13 mouse cellular contexts compared by ENCODE assay signal in the genomic region with DNA sequence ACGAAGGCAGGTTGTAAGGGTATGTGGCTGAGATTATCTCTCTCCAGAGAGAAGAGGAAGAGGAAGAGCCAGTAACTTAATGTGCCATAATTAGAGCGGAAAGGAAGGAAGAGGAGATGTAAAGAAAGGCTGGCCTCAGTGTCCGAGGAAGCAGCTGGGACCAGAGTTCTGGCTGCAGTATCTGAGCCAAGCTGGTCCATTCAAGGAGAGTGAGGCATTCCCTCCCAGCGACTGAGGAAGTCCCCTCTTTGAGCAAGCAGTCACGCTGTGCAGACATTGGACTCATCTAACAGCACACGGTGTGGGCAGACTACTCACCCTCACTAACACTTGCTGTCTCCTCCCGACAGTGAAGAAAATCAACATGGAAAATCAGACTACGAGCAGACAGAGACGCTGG. TPM values are rescaled to one million over a fixed set of nuclear protein-coding genes. Genes with fewer than 3 reads are reported as not detected.
A peak's percentile ranks its signal among the peaks of the same experiment; 100 is the strongest.
DNase-seq lines count a peak whose midpoint lies in the region; ATAC-seq and TF ChIP-seq lines count a peak whose summit lies in the region.
"Had no signal": no experiment of that assay in that cellular context is flagged by ENCODE, and none has a peak within 500 bp of the region (broad histone marks: within the 10 kb centered on the region; RNA-seq: fewer than 3 reads in every experiment).

No protein-coding gene starts in this region.

- WGBS in bone marrow, adult 2 months: 13% methylated on average over 9 of the region's 9 CpGs
- WGBS in embryonic facial prominence, embryonic 12.5 days: 44% methylated on average over 9 of the region's 9 CpGs
- 38% methylated on average over 9 of the region's 9 CpGs for WGBS in limb, embryonic 13.5 days

- H3K27me3 ChIP-seq in embryonic facial prominence, embryonic 12.5 days: no peaks in the 10 kb centered on the region
- H3K27me3 ChIP-seq in limb, embryonic 13.5 days: no peaks in the 10 kb centered on the region
- H3K27me3 ChIP-seq: Patski had no signal

- no peak for ATAC-seq in embryonic facial prominence, embryonic 12.5 days (ENCODE audit: insufficient number of reproducible peaks, insufficient read depth, low FRiP score, low TSS enrichment)
- no peak for ATAC-seq in limb, embryonic 13.5 days (ENCODE audit: low FRiP score, low read depth)
- ATAC-seq in activated CD4-positive, CD25-positive, alpha-beta regulatory T cell, adult 4 months: no peak
- ATAC-seq: Patski had no signal

- 0 out of 2 replicates have a peak overlapping the region, but pooled peaks have one; percentile 48 for H3K27ac ChIP-seq in layer of hippocampus, adult 2 months
- H3K27ac ChIP-seq in bone marrow, adult 2 months (ENCODE audit: control insufficient read depth, insufficient read depth, low read depth, low read length, poor library complexity): peak overlapping the region; percentile 34; the same call in 1 of the 2 replicates
- H3K27ac ChIP-seq in embryonic facial prominence, embryonic 12.5 days: peak overlapping the region; percentile 90
- peak overlapping the region; percentile 98 for H3K27ac ChIP-seq in limb, embryonic 13.5 days
- H3K27ac ChIP-seq: hindbrain, embryonic 13.5 days had no signal

- H3K4me2 ChIP-seq in embryonic facial prominence, embryonic 12.5 days (replicated peaks): peak overlapping the region; percentile 3; the same call in 1 of the 2 replicates
- peak overlapping the region; percentile 88 for H3K4me2 ChIP-seq in limb, embryonic 13.5 days (replicated peaks)
- H3K4me2 ChIP-seq: hindbrain, embryonic 13.5 days had no signal

- H3K4me3 ChIP-seq in layer of hippocampus, adult 2 months: no peak overlapping the region
- H3K4me3 ChIP-seq in bone marrow, adult 2 months (replicated peaks; ENCODE audit: control insufficient read depth, low read depth, low read length): no peak overlapping the region
- no peak overlapping the region for H3K4me3 ChIP-seq in embryonic facial prominence, embryonic 12.5 days
- H3K4me3 ChIP-seq in limb, embryonic 13.5 days: 0 out of 2 replicates have a peak overlapping the region, but pooled peaks have one; percentile 4
- H3K4me3 ChIP-seq: erythroblast, embryonic 14.5 days; hindbrain, embryonic 13.5 days had no signal

- no peaks in the 10 kb centered on the region; the same call in 1 of the 2 replicates for H3K9me3 ChIP-seq in embryonic facial prominence, embryonic 12.5 days
- H3K9me3 ChIP-seq in limb, embryonic 13.5 days: peaks cover 9% of the 10 kb centered on the region
- H3K9me3 ChIP-seq: hindbrain, embryonic 13.5 days had no signal

- 0 out of 2 replicates have a peak, but pooled peaks cover 5% of the 10 kb centered on the region for H3K36me3 ChIP-seq in embryonic facial prominence, embryonic 12.5 days
- 0 out of 2 replicates have a peak, but pooled peaks cover 9% of the 10 kb centered on the region for H3K36me3 ChIP-seq in limb, embryonic 13.5 days
- H3K36me3 ChIP-seq: hindbrain, embryonic 13.5 days had no signal

- H3K4me1 ChIP-seq in bone marrow, adult 2 months (ENCODE audit: control insufficient read depth, insufficient read depth, low read length): peaks cover 10% of the 10 kb centered on the region
- peaks cover 72% of the 10 kb centered on the region for H3K4me1 ChIP-seq in embryonic facial prominence, embryonic 12.5 days
- peaks cover 84% of the 10 kb centered on the region for H3K4me1 ChIP-seq in limb, embryonic 13.5 days

- TF ChIP-seq CTCF in layer of hippocampus, adult 2 months (conservative IDR thresholded peaks at IDR 0.05): no peak
- TF ChIP-seq CTCF in bone marrow, adult 2 months (IDR thresholded peaks at IDR 0.05; ENCODE audit: control insufficient read depth, insufficient read depth, low read length): no peak

- peak overlapping the region; percentile 7; the same call in 1 of the 2 replicates for H3K9ac ChIP-seq in embryonic facial prominence, embryonic 12.5 days
- H3K9ac ChIP-seq in limb, embryonic 13.5 days: peak overlapping the region; percentile 40; the same call in 1 of the 2 replicates
- H3K9ac ChIP-seq: hindbrain, embryonic 13.5 days had no signal

- no peak for TF ChIP-seq POLR2A in bone marrow, adult 2 months (IDR thresholded peaks at IDR 0.05; ENCODE audit: borderline replicate concordance, control insufficient read depth, low read depth, low read length)

- DNase-seq in layer of hippocampus, adult 2 months (ENCODE audit: low spot score in 2 of 2): no peak
- no peak for DNase-seq in layer of hippocampus, adult 9-10 months (ENCODE audit: low spot score)
- DNase-seq in spleen, postnatal 10 days (ENCODE audit: low spot score in 2 of 2): no peak
- DNase-seq in frontal cortex, postnatal 14 days (ENCODE audit: low spot score in 2 of 2): no peak
- DNase-seq: midbrain, embryonic 14.5 days; right cerebral cortex, postnatal 14 days had no signal

RNA-seq across cellular contexts. Expression of a gene that starts 4.5 kb away (rescaled TPM):
- total RNA-seq in layer of hippocampus, adult 2 months (2021): 10 to 100 TPM; 49.2 to 53.1 TPM
- 8.9 and 14.9 TPM in 2 replicates for polyA plus RNA-seq in bone marrow, adult 2 months (2011; ENCODE audit: insufficient read depth, insufficient read length, low replicate concordance, missing spikeins)
- polyA plus RNA-seq in embryonic facial prominence, embryonic 12.5 days (2016; fragmentation: Nextera tagmentation; extraction: Ambion mirVana): 33.0 and 35.5 TPM in 2 replicates
- polyA plus RNA-seq in limb, embryonic 13.5 days (2015; fragmentation: Nextera tagmentation; extraction: Ambion mirVana): 42.9 and 45.3 TPM in 2 replicates
- polyA plus RNA-seq in activated CD4-positive, CD25-positive, alpha-beta regulatory T cell, adult 4 months (2017; shearing (Covaris generic)): under 1 TPM; 0.06 to 0.09 TPM

Comparison
In these comparisons a context has a peak if more than half of its experiments do, and no peak if none do; other contexts are left out.
1. H3K27ac ChIP-seq: peak in every context shown above with its lines; median percentile 98 in limb, embryonic 13.5 days; 90 in embryonic facial prominence, embryonic 12.5 days; 48 in layer of hippocampus, adult 2 months; 34 in bone marrow, adult 2 months.